Mouse (Mus musculus) pancreas, adult 10 weeks (tissue): ENCODE results near the gene Sh2b2. TPM values are rescaled to one million over a fixed set of nuclear protein-coding genes. Genes with fewer than 3 reads are reported as not detected.

Experiments used
- polyA plus RNA-seq: library from polyadenylated mRNA; stranded (reverse); fragments of 350-450 nt; fragmentation: Illumina TruSeq; extraction: RNeasy Lipid Tissue Mini Kit (QIAGEN cat#74804); gene quantifications from one replicate; pipeline ENCODE4 v1.2.3, GENCODE M21; 2015; ENCODE audit warnings: low read depth, low replicate concordance; ENCODE audit not compliant: insufficient read depth

Gene Sh2b2
- polyA plus RNA-seq, result 0.55 TPM

DNA sequence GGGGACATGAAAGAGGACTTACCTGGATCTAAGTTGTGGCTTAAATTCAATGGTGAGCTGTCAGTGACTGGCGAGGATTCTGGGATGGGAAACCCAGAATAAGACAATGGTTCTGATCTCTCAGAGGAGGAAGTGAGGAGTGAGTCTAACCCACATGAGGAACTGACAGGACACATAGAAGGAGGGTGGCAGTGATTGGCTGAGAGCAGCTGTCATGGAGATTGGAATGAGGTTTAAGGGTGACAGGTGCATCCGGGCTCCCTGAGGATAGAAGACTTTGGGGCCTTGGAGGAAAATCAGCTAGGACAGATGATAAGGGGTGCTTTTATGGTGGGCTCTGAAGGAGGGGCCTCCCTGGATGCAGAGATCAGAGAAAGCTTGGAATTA is at the start of gene Sh2b2:
Sh2b2 (minus strand) TSS at position 105 of the 387 bp plus-strand sequence.

GRCm38 (mm10) chr5:136198474-136199391 is 47.6 kb downstream of the Sh2b2 start, which contains the start of gene Prkrip1:
Gene Prkrip1, minus strand, starts transcription at chr5:136198963.

GRCm38 (mm10) chr5:136170512-136171362 is 75.6 kb downstream of the Sh2b2 start, which contains the start of gene Orai2:
Gene Orai2, minus strand, starts transcription at chr5:136170713.

Other genes with a start within 250 kb of the Sh2b2 start
- 40.8 TPM for gene Upk3b, start 208.1 kb downstream of the Sh2b2 start, polyA plus RNA-seq
- gene Upk3bl, start 192.1 kb downstream of the Sh2b2 start, polyA plus RNA-seq, result not detected
- gene Rasa4, start 162.6 kb downstream of the Sh2b2 start, polyA plus RNA-seq, result 12.8 TPM
- gene Polr2j, start 129.9 kb downstream of the Sh2b2 start, polyA plus RNA-seq, result 22.9 TPM
- gene Lrwd1, start 110.5 kb downstream of the Sh2b2 start, polyA plus RNA-seq, result 3.7 TPM
- 3.7 TPM for gene Alkbh4, start 110.4 kb downstream of the Sh2b2 start, polyA plus RNA-seq
- gene Orai2, start 75.8 kb downstream of the Sh2b2 start, polyA plus RNA-seq, result 8.7 TPM
- 5.8 TPM for gene Prkrip1, start 47.6 kb downstream of the Sh2b2 start, polyA plus RNA-seq